Mouse (Mus musculus): ENCODE measurements around the gene Carm1. TPM values are rescaled to one million over a fixed set of nuclear protein-coding genes. Genes with fewer than 3 reads are reported as not detected.
"Not testable (repeated sequence)": the region's sequence is repeated elsewhere in the genome, so short reads cannot be mapped to it uniquely, and the experiment has no call there.

Carm1 gene
- polyA plus RNA-seq, 1 experiment from 2014 or later: 22.8 TPM

DNA sequence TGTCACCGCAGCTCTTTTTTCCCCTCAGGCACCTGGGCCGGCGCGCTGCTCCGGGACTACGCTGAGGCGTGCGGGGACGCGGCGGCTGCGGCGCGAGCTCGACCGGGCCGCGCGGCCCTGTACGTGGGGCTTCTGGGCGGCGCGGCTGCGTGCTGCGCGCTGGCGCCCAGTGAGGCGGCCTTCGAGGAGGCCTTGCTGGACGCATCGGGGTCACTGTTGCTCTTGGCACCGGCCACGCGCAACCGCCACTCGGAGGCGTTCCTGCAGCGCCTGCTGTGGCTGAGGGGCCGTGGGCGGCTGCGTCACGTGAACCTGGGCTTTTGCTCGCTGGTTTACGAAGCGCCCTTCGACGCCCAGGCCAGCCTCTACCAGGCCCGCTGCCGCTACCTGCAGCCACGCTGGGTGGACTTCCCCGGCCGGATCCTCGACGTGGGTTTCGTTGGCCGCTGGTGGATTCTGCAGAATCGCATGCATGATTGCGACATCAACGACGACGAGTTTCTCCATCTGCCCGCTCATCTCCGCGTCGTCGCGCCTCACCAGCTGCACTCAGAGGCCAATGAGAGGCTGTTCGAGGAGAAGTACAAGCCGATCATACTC, 46.5 kb downstream of the Carm1 start:
- DNase-seq (ENCODE audit: low spot score): no peak
- Histone ChIP-seq H3K4me3 (ENCODE audit: low read depth, low read length) (peak overlapping the region; percentile 91), H3K9ac (ENCODE audit: low read length) (peak overlapping the region; percentile 92), H3K9me3 (replicated peaks; ENCODE audit: control insufficient read depth, low read length) (no peaks in the 10 kb centered on the region), H3K36me3 (ENCODE audit: control insufficient read depth, insufficient read depth, low read length) (peaks cover 40% of the 10 kb centered on the region), H3K4me1 (ENCODE audit: control insufficient read depth, insufficient read depth, low read length) (peaks cover 22% of the 10 kb centered on the region), H3K27ac (ENCODE audit: low read depth, low read length) (peak overlapping the region; percentile 84), H3K4me2 (ENCODE audit: low read length) (peak overlapping the region; percentile 90), H3K27me3 (replicated peaks; ENCODE audit: control insufficient read depth, insufficient read depth, low read length) (no peaks in the 10 kb centered on the region)
- peak; percentile 59 for ATAC-seq
- whole genome bisulfite sequencing: 2% methylated on average over 68 of the region's 69 CpGs

DNA sequence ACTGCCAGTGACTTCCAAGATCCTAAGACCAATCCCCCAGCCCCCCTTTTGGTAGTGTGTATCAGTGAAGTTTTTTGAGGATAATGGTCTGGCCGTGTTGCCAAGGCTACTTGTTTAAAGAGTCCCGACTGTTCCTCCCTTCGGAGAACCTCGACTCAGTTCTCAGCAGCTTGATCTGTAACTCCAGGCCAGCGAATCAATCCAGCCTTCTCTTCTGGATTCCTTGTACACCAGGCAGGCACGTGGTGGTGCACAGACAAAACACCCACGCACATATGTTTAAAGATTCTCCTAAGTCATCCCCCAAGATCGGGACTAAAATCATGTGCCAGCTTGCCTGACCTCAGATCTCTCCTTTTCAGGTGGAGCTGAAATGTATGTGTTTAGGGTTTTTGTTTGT, 47.7 kb downstream of the Carm1 start:
- not testable (repeated sequence) for ATAC-seq; H3K27me3 ChIP-seq (replicated peaks; ENCODE audit: control insufficient read depth, insufficient read depth, low read length); H3K9me3 ChIP-seq (replicated peaks; ENCODE audit: control insufficient read depth, low read length); H3K9ac ChIP-seq (ENCODE audit: low read length); DNase-seq (ENCODE audit: low spot score); H3K27ac ChIP-seq (ENCODE audit: low read depth, low read length)
- peaks cover 28% of the 10 kb centered on the region for H3K36me3 ChIP-seq (ENCODE audit: control insufficient read depth, insufficient read depth, low read length)
- WGBS: 94% methylated on average over 8 of the region's 8 CpGs
- H3K4me3 ChIP-seq (ENCODE audit: low read depth, low read length): peak overlapping the region; percentile 91; the same call in 1 of the 2 replicates
- peak overlapping the region; percentile 90; the same call in 1 of the 2 replicates for H3K4me2 ChIP-seq (ENCODE audit: low read length)
- H3K4me1 ChIP-seq (ENCODE audit: control insufficient read depth, insufficient read depth, low read length): peaks cover 22% of the 10 kb centered on the region

DNA sequence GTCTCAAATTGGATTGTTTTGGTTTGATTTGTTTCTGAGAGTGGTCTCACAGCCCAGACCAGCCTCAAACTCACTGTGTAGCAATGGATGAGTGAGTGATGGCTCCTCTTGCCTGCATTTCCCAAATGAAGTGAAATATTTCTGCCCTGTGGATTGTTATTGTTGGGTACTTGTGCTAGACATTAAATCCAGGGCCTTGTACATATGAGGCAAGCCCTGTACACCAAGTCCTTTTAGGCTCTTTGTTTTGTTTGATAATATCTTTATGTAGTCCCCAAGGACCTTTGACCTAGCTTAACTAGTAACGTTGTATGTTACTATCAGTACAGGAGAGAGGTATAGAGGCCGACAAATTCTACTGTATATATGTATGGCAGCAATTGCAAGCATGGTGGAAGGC, 48.1 kb downstream of the Carm1 start:
- H3K27me3 ChIP-seq (replicated peaks; ENCODE audit: control insufficient read depth, insufficient read depth, low read length): no peaks in the 10 kb centered on the region
- no peaks in the 10 kb centered on the region for H3K9me3 ChIP-seq (replicated peaks; ENCODE audit: control insufficient read depth, low read length)
- H3K4me3 ChIP-seq (ENCODE audit: low read depth, low read length): no peak overlapping the region
- 92% methylated on average over 2 of the region's 2 CpGs for WGBS
- H3K4me1 ChIP-seq (ENCODE audit: control insufficient read depth, insufficient read depth, low read length): peaks cover 22% of the 10 kb centered on the region
- H3K9ac ChIP-seq (ENCODE audit: low read length): no peak overlapping the region
- H3K36me3 ChIP-seq (ENCODE audit: control insufficient read depth, insufficient read depth, low read length): peaks cover 23% of the 10 kb centered on the region
- H3K27ac ChIP-seq (ENCODE audit: low read depth, low read length): no peak overlapping the region
- ATAC-seq: no peak
- DNase-seq (ENCODE audit: low spot score): no peak
- no peak overlapping the region for H3K4me2 ChIP-seq (ENCODE audit: low read length)

DNA sequence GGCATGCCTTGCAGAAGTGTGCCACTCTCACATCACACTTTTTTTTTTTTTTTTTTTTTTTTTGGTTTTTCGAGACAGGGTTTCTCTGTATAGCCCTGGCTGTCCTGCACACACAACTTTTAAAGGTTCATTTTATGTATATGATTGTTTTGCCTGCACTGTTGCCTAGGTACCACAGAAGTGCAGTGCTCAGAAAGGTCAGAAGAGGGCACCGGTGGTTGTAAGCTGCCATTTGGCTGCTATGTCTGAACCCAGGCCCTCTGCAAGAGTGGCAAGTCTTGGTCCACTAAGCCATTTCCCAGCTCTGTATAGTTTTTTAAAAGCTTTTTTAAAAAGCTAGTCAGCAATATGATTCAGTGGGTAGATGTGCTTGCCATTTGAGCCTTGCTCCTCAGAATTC, 51.5 kb downstream of the Carm1 start:
- H3K4me2 ChIP-seq (ENCODE audit: low read length): no peak overlapping the region
- no peak overlapping the region for H3K27ac ChIP-seq (ENCODE audit: low read depth, low read length)
- no peaks in the 10 kb centered on the region for H3K9me3 ChIP-seq (replicated peaks; ENCODE audit: control insufficient read depth, low read length)
- peak; percentile 26 for DNase-seq (ENCODE audit: low spot score)
- WGBS: 37% methylated on average over 2 of the region's 2 CpGs
- H3K9ac ChIP-seq (ENCODE audit: low read length): no peak overlapping the region
- ATAC-seq: no peak
- no peak overlapping the region for H3K4me3 ChIP-seq (ENCODE audit: low read depth, low read length)
- no peaks in the 10 kb centered on the region for H3K27me3 ChIP-seq (replicated peaks; ENCODE audit: control insufficient read depth, insufficient read depth, low read length)
- H3K36me3 ChIP-seq (ENCODE audit: control insufficient read depth, insufficient read depth, low read length): peaks cover 15% of the 10 kb centered on the region
- H3K4me1 ChIP-seq (ENCODE audit: control insufficient read depth, insufficient read depth, low read length): peaks cover 15% of the 10 kb centered on the region

DNA sequence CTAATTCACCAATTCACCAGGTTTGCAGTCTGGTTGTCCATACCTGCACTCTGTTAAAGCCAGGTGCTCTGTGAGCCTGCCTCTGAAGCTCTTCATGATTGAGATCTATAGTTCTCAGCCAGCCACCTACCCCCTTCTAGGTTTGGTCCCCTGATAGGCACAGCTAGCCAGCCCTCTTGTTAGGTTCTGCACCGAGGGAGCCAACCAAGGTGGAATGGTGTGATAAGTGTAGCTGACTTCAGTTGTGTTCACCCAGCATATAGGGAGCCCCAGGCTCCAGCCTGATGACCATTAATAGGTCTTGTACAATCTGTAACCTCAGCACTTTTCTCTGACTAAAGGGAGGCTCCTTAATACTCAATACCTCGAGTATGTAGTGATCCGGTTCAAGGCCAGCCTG, 53.5 kb downstream of the Carm1 start:
- Histone ChIP-seq H3K9me3 (replicated peaks; ENCODE audit: control insufficient read depth, low read length) (no peaks in the 10 kb centered on the region), H3K9ac (ENCODE audit: low read length) (no peak overlapping the region), H3K27ac (ENCODE audit: low read depth, low read length) (no peak overlapping the region), H3K27me3 (replicated peaks; ENCODE audit: control insufficient read depth, insufficient read depth, low read length) (no peaks in the 10 kb centered on the region), H3K36me3 (ENCODE audit: control insufficient read depth, insufficient read depth, low read length) (peaks cover 10% of the 10 kb centered on the region), H3K4me3 (ENCODE audit: low read depth, low read length) (no peak overlapping the region), H3K4me1 (ENCODE audit: control insufficient read depth, insufficient read depth, low read length) (no peaks in the 10 kb centered on the region), H3K4me2 (ENCODE audit: low read length) (no peak overlapping the region)
- 70% methylated on average over 3 of the region's 3 CpGs for WGBS
- DNase-seq (ENCODE audit: low spot score): no peak
- ATAC-seq: no peak

DNA sequence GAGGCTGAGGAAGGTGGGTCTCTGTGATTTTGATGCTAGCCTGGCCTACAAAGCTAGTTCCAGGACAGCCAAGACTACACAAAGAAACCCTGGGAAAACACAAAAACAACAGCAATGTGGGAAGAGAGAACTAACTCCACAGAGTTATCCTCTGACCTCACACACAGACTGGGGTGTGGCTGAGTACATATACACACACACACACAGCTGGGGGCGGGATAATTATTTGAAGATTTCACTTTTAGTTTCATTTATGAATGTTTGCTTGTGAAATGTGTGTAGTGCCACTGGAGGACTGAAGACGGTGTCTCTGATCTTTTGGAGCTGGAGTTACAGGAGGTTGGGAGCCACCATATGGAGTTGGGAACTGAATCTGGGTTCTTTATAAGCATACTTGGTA, 54.4 kb downstream of the Carm1 start:
- H3K9me3 ChIP-seq (replicated peaks; ENCODE audit: control insufficient read depth, low read length): no peaks in the 10 kb centered on the region
- no peak overlapping the region for H3K27ac ChIP-seq (ENCODE audit: low read depth, low read length)
- no peak overlapping the region for H3K4me2 ChIP-seq (ENCODE audit: low read length)
- no peaks in the 10 kb centered on the region for H3K27me3 ChIP-seq (replicated peaks; ENCODE audit: control insufficient read depth, insufficient read depth, low read length)
- 89% methylated on average over 2 of the region's 2 CpGs for WGBS
- H3K4me1 ChIP-seq (ENCODE audit: control insufficient read depth, insufficient read depth, low read length): no peaks in the 10 kb centered on the region
- H3K4me3 ChIP-seq (ENCODE audit: low read depth, low read length): no peak overlapping the region
- no peak overlapping the region for H3K9ac ChIP-seq (ENCODE audit: low read length)
- DNase-seq (ENCODE audit: low spot score) (no peak), ATAC-seq (no peak)
- peaks cover 3% of the 10 kb centered on the region for H3K36me3 ChIP-seq (ENCODE audit: control insufficient read depth, insufficient read depth, low read length)

DNA sequence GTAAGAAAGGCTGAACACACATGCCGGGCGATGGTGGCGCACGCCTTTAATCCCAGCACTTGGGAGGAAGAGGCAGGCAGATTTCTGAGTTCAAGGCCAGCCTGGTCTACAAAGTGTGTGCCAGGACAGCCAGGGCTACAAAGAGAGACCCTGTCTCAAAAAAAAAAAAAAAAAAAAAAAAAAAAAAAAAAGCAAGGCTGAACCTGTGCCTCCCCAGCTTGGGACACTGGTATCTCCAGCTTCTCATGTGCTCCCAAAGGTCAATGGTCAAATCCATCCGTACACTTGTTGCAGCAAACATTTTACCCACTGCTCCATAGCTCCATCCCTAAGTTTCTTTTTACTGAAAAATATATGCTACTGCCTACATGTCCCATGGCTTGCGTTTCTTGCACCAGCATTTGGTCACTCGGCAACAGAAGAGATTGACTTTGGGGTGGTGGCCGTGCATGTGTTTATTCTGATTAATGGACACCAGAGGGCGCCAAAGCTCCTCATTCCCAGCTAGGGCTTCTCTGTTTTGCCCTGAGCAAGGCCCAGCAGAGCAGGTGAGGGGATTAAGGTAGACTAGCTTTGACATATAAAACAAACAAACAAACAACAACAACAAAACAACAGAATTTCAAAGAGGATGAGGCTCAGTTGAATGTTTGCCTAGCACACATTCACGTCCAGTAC, 55.2 kb downstream of the Carm1 start:
- ATAC-seq (peak; percentile 81), DNase-seq (ENCODE audit: low spot score) (peak; percentile 84)
- H3K4me3 ChIP-seq (ENCODE audit: low read depth, low read length): no peak overlapping the region
- no peak overlapping the region for H3K9ac ChIP-seq (ENCODE audit: low read length)
- 48% methylated on average over 10 of the region's 10 CpGs for WGBS
- H3K36me3 ChIP-seq (ENCODE audit: control insufficient read depth, insufficient read depth, low read length): no peaks in the 10 kb centered on the region
- no peak overlapping the region for H3K27ac ChIP-seq (ENCODE audit: low read depth, low read length)
- no peaks in the 10 kb centered on the region for H3K9me3 ChIP-seq (replicated peaks; ENCODE audit: control insufficient read depth, low read length)
- no peaks in the 10 kb centered on the region for H3K4me1 ChIP-seq (ENCODE audit: control insufficient read depth, insufficient read depth, low read length)
- H3K27me3 ChIP-seq (replicated peaks; ENCODE audit: control insufficient read depth, insufficient read depth, low read length): no peaks in the 10 kb centered on the region
- no peak overlapping the region for H3K4me2 ChIP-seq (ENCODE audit: low read length)

DNA sequence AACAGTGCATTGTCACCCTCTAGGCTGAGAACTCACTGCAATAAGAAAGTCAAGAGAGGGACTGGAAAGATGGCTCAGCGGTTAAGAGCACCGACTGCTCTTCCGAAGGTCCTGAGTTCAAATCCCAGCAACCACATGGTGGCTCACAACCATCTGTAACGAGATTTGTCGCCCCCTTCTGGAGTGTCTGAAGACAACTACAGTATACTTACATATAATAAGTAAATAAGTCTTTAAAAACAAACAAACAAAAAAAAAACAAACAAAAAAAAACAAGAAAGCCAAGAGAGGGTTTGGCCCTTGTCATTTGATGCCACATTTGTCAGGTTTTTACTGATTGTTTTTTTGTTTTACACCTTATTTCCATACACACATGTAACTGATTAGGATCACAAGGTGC, 57.4 kb downstream of the Carm1 start:
- Histone ChIP-seq H3K9ac (ENCODE audit: low read length) (no peak overlapping the region), H3K27me3 (replicated peaks; ENCODE audit: control insufficient read depth, insufficient read depth, low read length) (no peaks in the 10 kb centered on the region), H3K27ac (ENCODE audit: low read depth, low read length) (no peak overlapping the region), H3K9me3 (replicated peaks; ENCODE audit: control insufficient read depth, low read length) (no peaks in the 10 kb centered on the region), H3K4me3 (ENCODE audit: low read depth, low read length) (no peak overlapping the region), H3K36me3 (ENCODE audit: control insufficient read depth, insufficient read depth, low read length) (no peaks in the 10 kb centered on the region), H3K4me1 (ENCODE audit: control insufficient read depth, insufficient read depth, low read length) (no peaks in the 10 kb centered on the region), H3K4me2 (ENCODE audit: low read length) (no peak overlapping the region)
- WGBS: 79% methylated on average over 5 of the region's 5 CpGs
- no peak for DNase-seq (ENCODE audit: low spot score)
- no peak for ATAC-seq

DNA sequence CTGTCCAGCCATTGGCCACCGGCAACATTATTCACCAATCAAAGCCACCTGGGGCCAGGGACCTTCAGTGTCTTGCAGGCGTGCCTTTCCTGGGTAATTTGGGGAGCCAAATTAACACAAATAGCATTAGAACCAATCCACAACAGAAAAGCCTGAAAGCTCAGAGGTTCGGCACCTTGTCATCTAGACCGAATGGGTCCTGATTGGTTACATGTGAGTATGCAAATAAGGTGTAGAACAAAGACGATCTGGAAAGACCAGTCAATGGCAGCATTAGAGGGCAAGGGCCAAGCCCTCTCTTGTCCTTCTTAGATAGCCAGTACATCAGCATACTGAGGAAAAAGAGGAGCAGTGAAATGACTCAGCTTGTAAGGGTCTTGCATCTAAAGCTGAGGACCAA, 59.2 kb downstream of the Carm1 start:
- Histone ChIP-seq H3K4me2 (ENCODE audit: low read length) (no peak overlapping the region), H3K36me3 (ENCODE audit: control insufficient read depth, insufficient read depth, low read length) (no peaks in the 10 kb centered on the region), H3K4me1 (ENCODE audit: control insufficient read depth, insufficient read depth, low read length) (no peaks in the 10 kb centered on the region), H3K9me3 (replicated peaks; ENCODE audit: control insufficient read depth, low read length) (no peaks in the 10 kb centered on the region), H3K27ac (ENCODE audit: low read depth, low read length) (no peak overlapping the region), H3K4me3 (ENCODE audit: low read depth, low read length) (no peak overlapping the region), H3K27me3 (replicated peaks; ENCODE audit: control insufficient read depth, insufficient read depth, low read length) (no peaks in the 10 kb centered on the region), H3K9ac (ENCODE audit: low read length) (no peak overlapping the region)
- DNase-seq (ENCODE audit: low spot score) (no peak), ATAC-seq (no peak)
- WGBS: 68% methylated on average over 5 of the region's 5 CpGs
